Mouse (Mus musculus): ENCODE data around the gene Xrcc6. TPM values are rescaled to one million over a fixed set of nuclear protein-coding genes. Genes with fewer than 3 reads are reported as not detected.

Gene Xrcc6
- total RNA-seq, 2 experiments from 2014 or later = 20.4 to 27.0 TPM

- intact Hi-C loops (cut with DNase I) = no loop called here
Observed at GRCm38 (mm10) chr15:82016101-82016808, 28.6 kb downstream of the Xrcc6 start.

GRCm38 (mm10) chr15:82016830-82017229, 29.2 kb downstream of the Xrcc6 start:
- DNase-seq = no peak
- intact Hi-C loops (cut with DNase I) = no loop called here

More at GRCm38 (mm10) chr15:82016101-82016808, 28.6 kb downstream of the Xrcc6 start:
- peak; percentile 99 for DNase-seq

GRCm38 (mm10) chr15:82017461-82017860, 29.8 kb downstream of the Xrcc6 start:
- intact Hi-C loops (cut with DNase I) = no loop called here
- DNase-seq = no peak

- intact Hi-C loops (cut with DNase I) = no loop called here
- no peak for DNase-seq
Observed at GRCm38 (mm10) chr15:82019288-82019687, 31.7 kb downstream of the Xrcc6 start.

- intact Hi-C loops (cut with DNase I) = no loop called here
Observed at GRCm38 (mm10) chr15:82022535-82023088, 35.0 kb downstream of the Xrcc6 start.

GRCm38 (mm10) chr15:82023965-82024635, 36.5 kb downstream of the Xrcc6 start:
- no peak for DNase-seq
- intact Hi-C loops (cut with DNase I) = no loop called here

More at GRCm38 (mm10) chr15:82022535-82023088, 35.0 kb downstream of the Xrcc6 start:
- DNase-seq = no peak

- intact Hi-C loops (cut with DNase I) = no loop called here
- DNase-seq = no peak
Observed at GRCm38 (mm10) chr15:82027276-82027675, 39.6 kb downstream of the Xrcc6 start.

GRCm38 (mm10) chr15:82027726-82028125, 40.1 kb downstream of the Xrcc6 start:
- DNase-seq = no peak
- intact Hi-C loops (cut with DNase I) = no loop called here

GRCm38 (mm10) chr15:82032386-82032785, 44.8 kb downstream of the Xrcc6 start:
- no peak for DNase-seq
- intact Hi-C loops (cut with DNase I) = no loop called here

- intact Hi-C loops (cut with DNase I) = no loop called here
- no peak for DNase-seq
Observed at GRCm38 (mm10) chr15:82033762-82034161, 46.1 kb downstream of the Xrcc6 start, which contains the start of gene Desi1. Gene Desi1 (minus strand): TSS chr15:82033862.

- intact Hi-C loops (cut with DNase I) = no loop called here
- peak; percentile 14 to 41 for DNase-seq
Observed at GRCm38 (mm10) chr15:82035904-82036689, 48.5 kb downstream of the Xrcc6 start.

GRCm38 (mm10) chr15:82040650-82041049, 53.0 kb downstream of the Xrcc6 start:
- DNase-seq = peak; percentile 30 to 56
- intact Hi-C loops (cut with DNase I) = loop anchor here (5.0 kb wide), 1 partner anchor 83 kb away; no protein-coding TSS in a partner anchor

GRCm38 (mm10) chr15:82044166-82044784, 56.6 kb downstream of the Xrcc6 start:
- intact Hi-C loops (cut with DNase I) = loop anchor here (5.0 kb wide), 1 partner anchor 87 kb away; no protein-coding TSS in a partner anchor
- no peak for DNase-seq

- intact Hi-C loops (cut with DNase I) = no loop called here
- no peak for DNase-seq
Observed at GRCm38 (mm10) chr15:82046246-82046891, 58.7 kb downstream of the Xrcc6 start.

- peak; percentile 90 to 95 for DNase-seq
Observed at GRCm38 (mm10) chr15:82047080-82047883, 59.6 kb downstream of the Xrcc6 start, which contains the start of gene Snu13. Gene Snu13 (minus strand): TSS chr15:82047598.

GRCm38 (mm10) chr15:82052544-82052943, 64.9 kb downstream of the Xrcc6 start:
- no peak for DNase-seq
- intact Hi-C loops (cut with DNase I) = no loop called here

More at GRCm38 (mm10) chr15:82047080-82047883, 59.6 kb downstream of the Xrcc6 start, which contains the start of gene Snu13:
- intact Hi-C loops (cut with DNase I) = no loop called here

- no peak for DNase-seq
- intact Hi-C loops (cut with DNase I) = no loop called here
Observed at GRCm38 (mm10) chr15:82058719-82059201, 71.1 kb downstream of the Xrcc6 start, which contains the start of gene 4930407I10Rik. Gene 4930407I10Rik (plus strand): TSS chr15:82059151.

- intact Hi-C loops (cut with DNase I) = loop anchor here (2.0 kb wide), 2 partner anchors 77 to 101 kb away; no protein-coding TSS in a partner anchor
- DNase-seq = no peak
Observed at GRCm38 (mm10) chr15:82063909-82064308, 76.3 kb downstream of the Xrcc6 start.
